Mouse (Mus musculus): ENCODE results near the gene Cpeb3.

GRCm38 (mm10) chr19:37095666-37096330, 112.6 kb downstream of the Cpeb3 start:
- TF ChIP-seq CTCF (IDR thresholded peaks at IDR 0.05; ENCODE audit: control insufficient read depth, insufficient read depth, low read length) (peak; percentile 10; the same call in 1 of the 2 replicates), POLR2A (IDR thresholded peaks at IDR 0.05; ENCODE audit: borderline replicate concordance, control insufficient read depth, low read depth, low read length) (no peak)

Measured in bone marrow, adult 2 months (tissue).